Mouse (Mus musculus): ENCODE measurements at regions not wholly inside any gene's neighbourhood (a gene's known extent, or its start where the extent isn't known, plus 50 kb on each side); places are given as distances from the start of the nearest gene placed in this dataset.

DNA sequence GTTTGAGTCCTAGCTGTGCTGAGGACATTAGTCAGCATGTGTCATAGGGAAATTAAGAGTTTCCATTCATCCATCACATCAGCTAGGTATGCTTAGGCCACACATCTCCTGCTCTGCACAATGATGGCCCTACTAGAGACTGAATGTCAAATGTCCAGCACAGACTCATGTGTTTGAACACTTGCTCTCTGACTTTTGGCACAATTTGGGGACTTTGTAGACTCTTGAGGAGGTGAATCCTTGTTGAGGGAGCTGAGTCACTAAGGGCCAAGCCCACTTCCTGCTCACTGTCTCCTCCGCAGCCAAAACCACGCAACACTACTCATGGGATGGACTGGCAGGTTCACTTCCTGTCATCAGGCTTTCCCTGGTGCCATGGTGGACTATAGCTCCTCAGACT, 308.2 kb downstream of the Sorl1 start:
- Histone ChIP-seq H3K36me3 (ENCODE audit: control insufficient read depth, insufficient read depth, low read length) (no peaks in the 10 kb centered on the region), H3K4me1 (replicated peaks; ENCODE audit: control insufficient read depth, insufficient read depth, low read length) (no peaks in the 10 kb centered on the region), H3K4me3 (ENCODE audit: control insufficient read depth, insufficient read depth, low read length) (no peak overlapping the region), H3K27ac (ENCODE audit: control insufficient read depth, insufficient read depth, low read length) (no peak overlapping the region), H3K27me3 (ENCODE audit: control insufficient read depth, insufficient read depth, low read length) (no peaks in the 10 kb centered on the region)
- WGBS, result 36% methylated on average over 2 of the region's 2 CpGs
- TF ChIP-seq POLR2A (IDR thresholded peaks at IDR 0.05; ENCODE audit: control insufficient read depth, extremely low read depth, insufficient read depth, low read length, poor library complexity) (no peak), CTCF (IDR thresholded peaks at IDR 0.05; ENCODE audit: borderline replicate concordance, control insufficient read depth, extremely low read depth, insufficient read depth, low read length, poor library complexity) (no peak)
- DNase-seq, result no peak

DNA sequence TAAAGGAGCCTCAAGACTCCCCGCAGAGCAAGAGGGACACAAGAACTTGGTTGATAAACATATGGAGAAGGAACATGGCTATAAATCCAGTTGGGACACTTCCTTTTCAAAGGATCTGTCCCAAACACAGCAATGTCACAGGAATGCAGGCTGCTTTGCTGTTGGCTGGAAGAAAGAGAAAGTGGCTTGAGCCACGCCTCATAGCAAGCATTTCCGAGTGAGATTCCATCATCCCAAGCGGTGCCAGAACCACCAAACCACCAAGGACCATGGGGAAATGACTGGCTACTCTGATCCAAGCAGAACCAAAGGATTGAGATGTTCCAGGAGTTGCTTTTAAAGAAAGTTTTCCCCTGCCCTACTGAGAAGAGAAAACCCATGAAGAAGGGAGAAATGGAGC, 314.8 kb downstream of the Sorl1 start:
- H3K27me3 ChIP-seq (ENCODE audit: control insufficient read depth, insufficient read depth, low read length), result no peaks in the 10 kb centered on the region
- no peak for DNase-seq
- no peaks in the 10 kb centered on the region for H3K36me3 ChIP-seq (ENCODE audit: control insufficient read depth, insufficient read depth, low read length)
- H3K27ac ChIP-seq (ENCODE audit: control insufficient read depth, insufficient read depth, low read length), result no peak overlapping the region
- TF ChIP-seq CTCF (IDR thresholded peaks at IDR 0.05; ENCODE audit: borderline replicate concordance, control insufficient read depth, extremely low read depth, insufficient read depth, low read length, poor library complexity) (no peak), POLR2A (IDR thresholded peaks at IDR 0.05; ENCODE audit: control insufficient read depth, extremely low read depth, insufficient read depth, low read length, poor library complexity) (no peak)
- WGBS, result 85% methylated on average over 4 of the region's 4 CpGs
- H3K4me1 ChIP-seq (replicated peaks; ENCODE audit: control insufficient read depth, insufficient read depth, low read length), result no peaks in the 10 kb centered on the region
- no peak overlapping the region for H3K4me3 ChIP-seq (ENCODE audit: control insufficient read depth, insufficient read depth, low read length)

DNA sequence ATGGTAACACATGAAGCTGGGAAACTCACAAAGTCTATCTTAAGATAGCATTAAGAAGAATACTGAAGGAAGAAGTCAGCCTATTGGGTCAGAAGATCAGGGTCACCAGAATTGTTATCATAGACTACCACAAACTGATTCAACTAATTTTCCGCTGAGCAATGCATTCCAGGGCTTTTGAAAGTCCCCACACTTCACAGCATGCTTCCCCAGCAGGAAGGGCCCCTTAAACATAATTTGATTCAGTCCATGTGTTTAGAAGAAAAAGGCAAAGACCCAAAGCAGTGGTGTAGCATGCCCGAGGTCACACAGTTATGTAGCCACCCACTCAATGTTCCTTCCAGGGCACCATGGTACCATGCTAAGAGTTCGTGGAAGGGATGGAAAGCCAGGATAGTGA, 315.3 kb downstream of the Sorl1 start:
- TF ChIP-seq CTCF (IDR thresholded peaks at IDR 0.05; ENCODE audit: borderline replicate concordance, control insufficient read depth, extremely low read depth, insufficient read depth, low read length, poor library complexity) (no peak), POLR2A (IDR thresholded peaks at IDR 0.05; ENCODE audit: control insufficient read depth, extremely low read depth, insufficient read depth, low read length, poor library complexity) (no peak)
- H3K4me1 ChIP-seq (replicated peaks; ENCODE audit: control insufficient read depth, insufficient read depth, low read length), result no peaks in the 10 kb centered on the region
- no peak for DNase-seq
- no peaks in the 10 kb centered on the region for H3K27me3 ChIP-seq (ENCODE audit: control insufficient read depth, insufficient read depth, low read length)
- no peak overlapping the region for H3K27ac ChIP-seq (ENCODE audit: control insufficient read depth, insufficient read depth, low read length)
- WGBS, result 84% methylated on average over 3 of the region's 3 CpGs
- no peak overlapping the region for H3K4me3 ChIP-seq (ENCODE audit: control insufficient read depth, insufficient read depth, low read length)
- H3K36me3 ChIP-seq (ENCODE audit: control insufficient read depth, insufficient read depth, low read length), result no peaks in the 10 kb centered on the region

DNA sequence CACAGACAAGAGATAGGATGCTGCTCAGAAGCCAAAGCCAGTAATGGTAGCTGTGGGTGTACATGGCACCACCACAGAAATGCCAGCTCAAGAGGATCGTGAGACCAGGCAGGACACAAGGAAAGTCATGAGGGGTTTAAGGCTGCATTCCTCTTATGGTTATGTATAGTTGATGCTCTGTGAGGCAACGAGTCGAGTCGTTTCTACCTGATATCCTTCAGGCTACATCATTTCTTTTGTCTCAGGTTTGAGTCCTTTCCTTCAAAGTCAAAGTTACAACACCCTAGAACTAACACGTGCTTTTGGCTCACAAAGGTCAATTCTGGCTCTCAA, 317.8 kb downstream of the Sorl1 start:
- Histone ChIP-seq H3K36me3 (ENCODE audit: control insufficient read depth, insufficient read depth, low read length) (no peaks in the 10 kb centered on the region), H3K4me3 (ENCODE audit: control insufficient read depth, insufficient read depth, low read length) (no peak overlapping the region), H3K4me1 (replicated peaks; ENCODE audit: control insufficient read depth, insufficient read depth, low read length) (no peaks in the 10 kb centered on the region), H3K27me3 (ENCODE audit: control insufficient read depth, insufficient read depth, low read length) (no peaks in the 10 kb centered on the region), H3K27ac (ENCODE audit: control insufficient read depth, insufficient read depth, low read length) (no peak overlapping the region)
- 87% methylated on average over 5 of the region's 5 CpGs for WGBS
- no peak for DNase-seq
- TF ChIP-seq CTCF (IDR thresholded peaks at IDR 0.05; ENCODE audit: borderline replicate concordance, control insufficient read depth, extremely low read depth, insufficient read depth, low read length, poor library complexity) (no peak), POLR2A (IDR thresholded peaks at IDR 0.05; ENCODE audit: control insufficient read depth, extremely low read depth, insufficient read depth, low read length, poor library complexity) (no peak)

DNA sequence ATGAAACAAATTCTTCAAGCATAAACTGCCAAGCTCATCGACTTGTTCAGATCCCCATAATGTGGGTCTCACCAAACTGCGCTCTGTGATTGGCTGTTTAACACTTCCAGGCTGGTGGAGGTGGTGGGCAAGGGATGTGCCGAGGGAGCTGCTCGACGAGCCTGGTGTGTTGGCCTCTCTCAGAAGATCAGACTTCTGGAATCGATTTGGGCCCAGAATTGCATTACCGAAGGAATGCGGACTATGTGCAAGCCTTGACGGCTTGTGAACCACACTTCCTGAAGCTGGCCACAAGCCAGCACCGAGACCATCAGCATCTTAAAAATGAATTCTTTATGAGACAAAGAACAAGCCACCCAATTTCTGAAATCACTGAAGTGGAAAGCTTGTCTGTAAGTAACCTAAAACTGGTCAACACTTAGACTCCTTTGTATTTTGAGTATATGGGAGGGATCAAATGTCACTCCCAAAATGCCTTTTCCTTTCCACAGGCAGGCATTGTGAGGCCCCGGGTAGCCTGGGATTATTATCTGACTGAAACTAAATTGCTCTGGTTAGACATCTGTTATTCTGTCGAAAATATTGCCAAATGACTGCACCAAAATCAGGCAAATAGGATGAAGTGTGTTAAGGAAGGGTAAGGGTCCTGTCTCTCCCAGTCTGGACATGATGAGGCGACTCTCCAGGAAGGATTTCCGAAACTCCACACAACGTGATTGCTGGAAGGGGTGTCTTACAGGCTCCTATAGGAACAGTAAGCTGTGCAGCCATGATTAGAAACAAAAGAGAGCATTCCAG, 318.4 kb downstream of the Sorl1 start:
- 67% methylated on average over 15 of the region's 15 CpGs for WGBS
- no peak for TF ChIP-seq CTCF (IDR thresholded peaks at IDR 0.05; ENCODE audit: borderline replicate concordance, control insufficient read depth, extremely low read depth, insufficient read depth, low read length, poor library complexity)
- TF ChIP-seq POLR2A (IDR thresholded peaks at IDR 0.05; ENCODE audit: control insufficient read depth, extremely low read depth, insufficient read depth, low read length, poor library complexity), result no peak
- Histone ChIP-seq H3K4me3 (ENCODE audit: control insufficient read depth, insufficient read depth, low read length) (no peak overlapping the region), H3K4me1 (replicated peaks; ENCODE audit: control insufficient read depth, insufficient read depth, low read length) (no peaks in the 10 kb centered on the region), H3K27me3 (ENCODE audit: control insufficient read depth, insufficient read depth, low read length) (no peaks in the 10 kb centered on the region), H3K36me3 (ENCODE audit: control insufficient read depth, insufficient read depth, low read length) (no peaks in the 10 kb centered on the region), H3K27ac (ENCODE audit: control insufficient read depth, insufficient read depth, low read length) (no peak overlapping the region)
- no peak for DNase-seq

DNA sequence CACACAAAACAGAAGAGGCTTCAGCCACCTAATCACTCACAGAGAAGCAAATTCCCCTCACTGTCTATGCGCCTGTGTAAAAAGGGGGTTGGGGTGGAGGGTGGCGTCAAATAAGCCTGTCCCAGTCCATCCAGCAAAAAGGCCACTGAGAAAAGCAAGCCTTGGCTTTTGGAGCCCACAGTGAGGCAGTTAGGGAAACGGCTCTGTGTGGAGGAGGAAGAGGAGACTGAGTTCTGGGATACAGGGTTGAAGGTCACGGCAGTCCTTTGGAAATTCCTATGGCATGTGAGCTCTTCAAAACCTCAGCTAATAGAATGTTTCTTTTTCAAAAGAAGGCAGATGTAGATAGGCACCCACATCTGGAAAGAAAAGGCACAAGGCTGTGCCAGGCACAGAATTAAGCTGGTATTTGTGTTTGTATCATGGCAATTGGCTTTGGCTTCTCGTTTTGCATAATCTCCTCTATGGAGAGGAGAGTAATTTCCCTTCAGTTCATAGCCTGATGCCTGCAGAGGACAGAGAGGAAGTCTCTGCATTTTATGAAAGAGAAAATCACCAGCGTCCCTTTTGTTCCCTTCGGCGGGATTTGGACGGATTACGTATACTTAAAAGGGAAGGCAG, 319.3 kb downstream of the Sorl1 start:
- WGBS, result 80% methylated on average over 10 of the region's 10 CpGs
- TF ChIP-seq CTCF (IDR thresholded peaks at IDR 0.05; ENCODE audit: borderline replicate concordance, control insufficient read depth, extremely low read depth, insufficient read depth, low read length, poor library complexity) (no peak), POLR2A (IDR thresholded peaks at IDR 0.05; ENCODE audit: control insufficient read depth, extremely low read depth, insufficient read depth, low read length, poor library complexity) (no peak)
- no peaks in the 10 kb centered on the region for H3K27me3 ChIP-seq (ENCODE audit: control insufficient read depth, insufficient read depth, low read length)
- H3K4me3 ChIP-seq (ENCODE audit: control insufficient read depth, insufficient read depth, low read length), result no peak overlapping the region
- no peak overlapping the region for H3K27ac ChIP-seq (ENCODE audit: control insufficient read depth, insufficient read depth, low read length)
- no peak for DNase-seq
- no peaks in the 10 kb centered on the region for H3K36me3 ChIP-seq (ENCODE audit: control insufficient read depth, insufficient read depth, low read length)
- H3K4me1 ChIP-seq (replicated peaks; ENCODE audit: control insufficient read depth, insufficient read depth, low read length), result no peaks in the 10 kb centered on the region
